Mouse (Mus musculus) liver (tissue): ENCODE results near the gene Pla2g2c.

ENCODE experiments used
- DNase-seq: peaks from one replicate; pipeline ENCODE4 v3.0.0-alpha.2; 2020; ENCODE audit warnings: mixed read lengths

The Pla2g2c gene

GRCm38 (mm10) chr4:138724354-138725126, at the start of gene Pla2g2c:
Gene Pla2g2c, plus strand, starts transcription at chr4:138724792.
- no peak for DNase-seq

- DNase-seq = peak; percentile 43
Measured at GRCm38 (mm10) chr4:138676480-138676879, 48.1 kb upstream of the Pla2g2c start.

GRCm38 (mm10) chr4:138677579-138677978, 47.0 kb upstream of the Pla2g2c start:
- DNase-seq = peak; percentile 13

GRCm38 (mm10) chr4:138680124-138680523, 44.5 kb upstream of the Pla2g2c start:
- no peak for DNase-seq

GRCm38 (mm10) chr4:138682760-138683159, 41.8 kb upstream of the Pla2g2c start:
- no peak for DNase-seq

GRCm38 (mm10) chr4:138685813-138686212, 38.8 kb upstream of the Pla2g2c start:
- no peak for DNase-seq

- no peak for DNase-seq
Measured at GRCm38 (mm10) chr4:138689094-138689512, 35.5 kb upstream of the Pla2g2c start.

GRCm38 (mm10) chr4:138690561-138690960, 34.0 kb upstream of the Pla2g2c start:
- no peak for DNase-seq

GRCm38 (mm10) chr4:138691443-138692181, 33.0 kb upstream of the Pla2g2c start:
- DNase-seq = no peak

GRCm38 (mm10) chr4:138693043-138693692, 31.4 kb upstream of the Pla2g2c start:
- DNase-seq = no peak

GRCm38 (mm10) chr4:138696720-138697119, 27.9 kb upstream of the Pla2g2c start:
- no peak for DNase-seq

- no peak for DNase-seq
Measured at GRCm38 (mm10) chr4:138697166-138697860, 27.3 kb upstream of the Pla2g2c start.

- no peak for DNase-seq
Measured at GRCm38 (mm10) chr4:138698296-138698695, 26.3 kb upstream of the Pla2g2c start.

- DNase-seq = peak; percentile 20
Measured at GRCm38 (mm10) chr4:138700184-138700982, 24.2 kb upstream of the Pla2g2c start.

GRCm38 (mm10) chr4:138701111-138701510, 23.5 kb upstream of the Pla2g2c start:
- DNase-seq = no peak

- no peak for DNase-seq
Measured at GRCm38 (mm10) chr4:138702031-138702430, 22.6 kb upstream of the Pla2g2c start.

- DNase-seq = no peak
Measured at GRCm38 (mm10) chr4:138702528-138702927, 22.1 kb upstream of the Pla2g2c start.

- DNase-seq = no peak
Measured at GRCm38 (mm10) chr4:138703591-138703990, 21.0 kb upstream of the Pla2g2c start.

GRCm38 (mm10) chr4:138704169-138704568, 20.4 kb upstream of the Pla2g2c start:
- DNase-seq = no peak

- no peak for DNase-seq
Measured at GRCm38 (mm10) chr4:138706620-138707019, 18.0 kb upstream of the Pla2g2c start.

- DNase-seq = peak; percentile 50
Measured at GRCm38 (mm10) chr4:138708636-138709035, 16.0 kb upstream of the Pla2g2c start.

GRCm38 (mm10) chr4:138709246-138709645, 15.3 kb upstream of the Pla2g2c start:
- DNase-seq = no peak
